Mouse (Mus musculus) left cerebral cortex, postnatal 4 days (tissue): ENCODE measurements around the gene Gm13083. TPM values are rescaled to one million over a fixed set of nuclear protein-coding genes. Genes with fewer than 3 reads are reported as not detected.
"Not testable (repeated sequence)": the region's sequence is repeated elsewhere in the genome, so short reads cannot be mapped to it uniquely, and the experiment has no call there.

Experiments used
- DNase-seq: peaks from one replicate; pipeline ENCODE4 v3.0.0-alpha.2; 2022
- intact Hi-C: fragments of 180-260 bp; cut with DNase I; formaldehyde crosslinking; loops from one replicate; pipeline ENCODE4 v1.15.1; 2025
- total RNA-seq, 2 experiments: library from RNA; stranded (reverse); gene quantifications; 2 replicates each; pipeline ENCODE4 v1.2.3; 2021

The Gm13083 gene
- not detected for total RNA-seq

GRCm38 (mm10) chr4:143614703-143615102, at the start of gene Gm13083:
Gene Gm13083 (plus strand): TSS chr4:143615003.
- not testable (repeated sequence) for DNase-seq

GRCm38 (mm10) chr4:143611927-143612326, 2.9 kb upstream of the Gm13083 start:
- intact Hi-C loops, DNase-seq: not testable (repeated sequence)

More at GRCm38 (mm10) chr4:143614703-143615102, at the start of gene Gm13083:
- intact Hi-C loops, result loop anchor here (5.0 kb wide), 1 partner anchor 283 kb away; no protein-coding TSS in a partner anchor

DNA sequence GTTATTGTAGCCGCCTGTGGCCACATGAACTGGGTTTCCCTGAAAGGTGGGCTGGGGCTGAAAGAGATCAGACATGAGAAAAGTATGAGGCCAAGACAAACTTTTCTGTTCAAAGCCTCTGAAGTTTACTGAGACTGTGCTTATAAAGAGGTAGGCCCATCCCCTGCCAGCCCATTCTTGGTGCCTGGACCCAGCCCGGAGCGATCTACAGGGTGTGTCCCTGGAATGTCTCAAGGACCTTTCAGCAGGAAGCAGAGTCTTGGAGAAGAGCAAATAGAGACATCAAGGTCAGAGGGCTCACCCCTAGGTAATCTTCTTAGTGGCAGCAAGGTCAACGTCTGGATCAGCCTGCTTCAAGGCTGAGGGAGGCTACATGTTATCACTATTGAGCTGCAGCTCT, 3.3 kb downstream of the Gm13083 start:
- DNase-seq, result not testable (repeated sequence)
- intact Hi-C loops, result loop anchor here (5.0 kb wide), 1 partner anchor 279 kb away; no protein-coding TSS in a partner anchor

GRCm38 (mm10) chr4:143657146-143657545, 42.3 kb downstream of the Gm13083 start, which contains the start of gene Gm13088:
Gene Gm13088 (minus strand): TSS chr4:143657246.
- intact Hi-C loops, DNase-seq: not testable (repeated sequence)

Other genes starting within 250 kb of the Gm13083 start
- gene Pramel1, start 220.6 kb upstream of the Gm13083 start, total RNA-seq, result not detected
- 10 to 100 TPM; 16.0 to 18.5 TPM for gene Pramef8, start 202.6 kb upstream of the Gm13083 start, total RNA-seq
- not detected for gene Oog4, start 164.7 kb upstream of the Gm13083 start, total RNA-seq
- not detected for gene Gm13043, start 103.7 kb upstream of the Gm13083 start, total RNA-seq
- gene Gm13040, start 79.0 kb upstream of the Gm13083 start, total RNA-seq, result not detected
- gene BC080695, start 63.3 kb upstream of the Gm13083 start, total RNA-seq, result not detected
- not detected for gene Gm13057, start 63.3 kb upstream of the Gm13083 start, total RNA-seq
- not detected for gene Gm13088, start 42.2 kb downstream of the Gm13083 start, total RNA-seq
- gene Gm13089, start 87.7 kb downstream of the Gm13083 start, total RNA-seq, result not detected
- gene Gm13078, start 104.5 kb downstream of the Gm13083 start, total RNA-seq, result not detected
- not detected for gene Gm13023, start 174.3 kb downstream of the Gm13083 start, total RNA-seq
- gene Gm13084, start 201.1 kb downstream of the Gm13083 start, total RNA-seq, result not detected
- not detected for gene Gm13103, start 231.5 kb downstream of the Gm13083 start, total RNA-seq